Mouse (Mus musculus) 3134 (cell line): Measurements from ENCODE around the gene Ppcdc.

Experiments used
- DNase-seq: peaks from one replicate; pipeline ENCODE4 v3.0.0-alpha.2; 2011; ENCODE audit warnings: low spot score; ENCODE audit not compliant: insufficient read length; ENCODE audit errors: extremely low read depth

Ppcdc gene

DNA sequence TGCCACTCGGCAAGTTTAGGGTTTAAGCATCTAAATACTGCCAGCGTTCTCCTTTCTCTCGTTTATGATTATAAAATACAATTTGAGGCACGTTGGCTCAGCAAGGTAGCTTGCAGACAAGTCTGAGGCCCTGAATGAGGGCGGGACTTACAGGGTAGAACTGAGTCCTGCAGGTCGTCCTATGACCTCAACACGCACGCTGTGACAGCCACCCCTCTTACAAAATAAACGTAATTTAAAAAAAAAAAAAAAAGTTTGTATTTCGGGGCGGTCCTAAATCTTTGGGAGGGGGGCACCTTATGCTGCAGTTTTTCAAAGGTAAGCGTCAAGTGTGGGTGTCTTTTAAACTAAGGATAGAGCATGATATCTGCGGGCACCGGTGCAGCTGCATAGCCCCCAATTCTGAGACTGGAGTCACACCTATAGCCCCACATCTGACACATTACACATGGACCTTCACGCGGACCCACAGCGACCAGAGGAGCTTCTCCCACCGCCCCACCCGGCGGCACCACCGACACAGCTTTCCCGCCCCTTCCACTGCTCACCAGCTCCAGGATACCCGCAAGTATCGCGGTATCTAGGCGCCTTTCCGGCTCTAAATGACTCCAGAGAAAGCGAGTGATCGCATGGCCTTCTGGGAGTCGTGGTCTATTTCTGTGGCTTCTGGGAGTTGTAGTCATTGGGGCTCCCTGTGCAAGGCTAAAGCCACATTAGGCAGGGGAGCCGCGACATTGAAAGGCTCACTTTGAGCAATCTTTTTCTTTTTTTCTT is at the start of gene Ppcdc:
Gene Ppcdc, minus strand, starts transcription at position 603 of the 774 bp plus-strand sequence.
- peak; percentile 85 for DNase-seq

DNA sequence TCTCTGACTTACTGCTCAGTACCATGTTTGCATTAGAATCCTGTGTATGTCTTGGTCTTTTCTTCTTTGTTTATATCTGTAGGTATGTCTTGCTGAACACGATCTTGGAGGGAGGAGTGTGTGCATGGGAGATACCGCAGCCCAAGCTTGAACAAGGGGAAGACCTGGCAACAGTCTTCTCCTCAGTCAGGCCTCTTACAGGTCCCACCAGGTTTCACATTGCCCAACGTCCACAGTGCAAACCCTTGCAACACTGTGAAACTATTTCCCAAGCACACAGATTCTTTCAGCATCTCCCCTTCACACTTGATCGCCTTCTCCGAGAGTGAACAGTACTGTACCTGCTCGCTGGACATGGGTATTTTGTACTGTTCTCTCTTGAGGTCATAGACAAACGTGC is 47.9 kb upstream of the Ppcdc start:
- no peak for DNase-seq

DNA sequence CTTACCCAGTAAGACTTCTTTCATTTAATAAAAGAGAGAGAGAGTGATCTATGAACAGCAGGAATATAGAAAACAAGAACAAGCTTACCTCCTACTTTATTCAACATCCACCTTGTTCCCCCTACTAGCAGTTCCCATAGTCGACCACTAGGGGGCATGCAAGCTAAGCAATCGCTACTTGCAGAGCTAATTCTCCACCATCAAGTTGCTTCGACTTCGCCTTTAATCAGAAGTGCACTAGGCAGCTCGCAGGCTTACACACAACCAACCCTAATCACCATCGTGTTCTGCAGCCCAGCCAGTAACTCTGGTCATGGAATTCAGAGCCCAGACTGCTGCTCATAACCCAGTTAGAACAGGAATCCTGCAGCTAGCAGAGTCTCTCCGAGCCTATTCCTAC is 45.9 kb upstream of the Ppcdc start:
- DNase-seq = no peak

DNA sequence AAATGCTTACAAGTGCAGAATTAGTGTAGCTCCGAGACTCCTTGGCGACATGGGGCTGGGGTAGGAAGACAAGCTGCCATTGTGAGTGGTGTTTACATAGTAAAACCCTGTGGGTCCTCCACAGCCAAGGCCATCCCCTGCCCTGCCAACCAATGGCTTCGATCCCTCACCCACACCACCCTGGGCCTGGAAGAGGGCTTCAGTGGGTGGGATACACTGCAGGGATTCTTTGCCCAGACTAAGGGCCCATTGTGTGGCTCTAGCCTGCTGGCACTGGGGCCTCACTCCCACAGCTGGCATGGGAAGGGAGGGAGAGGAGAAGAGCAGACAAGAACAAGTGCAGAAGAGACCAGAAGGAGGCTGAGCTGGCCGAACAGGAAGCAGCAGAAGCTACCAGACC is 29.0 kb upstream of the Ppcdc start:
- DNase-seq = no peak

DNA sequence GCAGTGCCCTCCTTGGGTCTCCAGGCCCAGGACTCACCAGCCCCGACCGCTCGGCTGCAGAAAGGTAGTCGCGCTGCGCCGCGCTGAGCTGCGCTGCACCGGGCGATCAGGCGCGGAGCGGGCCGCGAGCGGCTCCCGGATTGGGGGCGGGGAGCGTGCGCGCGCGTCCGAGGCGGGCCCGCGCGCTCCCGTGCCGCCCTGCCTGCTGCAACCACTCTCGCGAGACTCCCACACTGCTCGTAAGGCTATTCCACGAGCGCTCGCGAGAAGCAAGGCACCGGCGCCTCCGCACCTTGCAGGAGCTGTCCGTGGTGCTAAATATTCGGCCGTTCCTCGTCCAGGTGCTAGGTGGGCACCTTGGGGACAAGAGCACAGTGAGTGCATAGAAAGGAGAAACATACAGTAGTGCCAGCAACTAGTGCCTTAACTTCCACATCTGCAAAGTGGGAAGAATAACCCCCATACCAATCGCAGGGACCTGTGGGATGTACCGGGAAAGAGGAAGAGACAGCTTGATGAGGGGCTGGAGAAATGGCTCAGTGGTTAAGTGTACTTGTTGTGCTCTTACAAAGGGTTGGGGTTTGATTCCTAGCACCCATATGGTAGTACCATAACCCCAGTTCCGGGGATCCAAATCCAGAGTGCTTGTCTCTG is 28.1 kb upstream of the Ppcdc start, which contains the start of gene Scamp5:
Gene Scamp5, minus strand, starts transcription at position 165 of the 654 bp plus-strand sequence.
- DNase-seq = peak; percentile 78

DNA sequence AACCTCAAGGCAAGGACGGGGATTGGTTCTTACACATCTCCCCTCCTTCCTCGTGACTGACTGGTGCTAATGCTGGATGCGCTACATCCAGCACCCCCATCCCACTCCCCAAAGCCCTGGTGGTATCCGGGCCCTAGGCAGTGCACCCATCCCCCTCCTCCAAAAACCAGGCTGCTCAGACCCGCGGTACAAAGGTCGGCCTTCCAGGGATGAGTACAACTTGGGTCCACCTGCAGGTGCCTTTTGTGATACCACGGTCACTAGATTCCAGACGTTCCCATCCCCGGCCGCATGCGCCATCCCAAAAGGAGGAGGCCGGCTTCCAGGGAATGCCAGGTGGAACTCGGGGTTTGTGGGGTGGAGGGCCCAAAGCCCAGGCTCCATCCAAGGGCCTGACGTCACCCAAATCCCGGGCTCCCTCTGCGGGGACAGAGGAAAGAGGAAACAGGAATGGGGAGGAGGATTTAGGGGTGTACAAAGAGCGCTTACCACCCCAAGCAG is 27.4 kb upstream of the Ppcdc start:
- DNase-seq = peak; percentile 36

DNA sequence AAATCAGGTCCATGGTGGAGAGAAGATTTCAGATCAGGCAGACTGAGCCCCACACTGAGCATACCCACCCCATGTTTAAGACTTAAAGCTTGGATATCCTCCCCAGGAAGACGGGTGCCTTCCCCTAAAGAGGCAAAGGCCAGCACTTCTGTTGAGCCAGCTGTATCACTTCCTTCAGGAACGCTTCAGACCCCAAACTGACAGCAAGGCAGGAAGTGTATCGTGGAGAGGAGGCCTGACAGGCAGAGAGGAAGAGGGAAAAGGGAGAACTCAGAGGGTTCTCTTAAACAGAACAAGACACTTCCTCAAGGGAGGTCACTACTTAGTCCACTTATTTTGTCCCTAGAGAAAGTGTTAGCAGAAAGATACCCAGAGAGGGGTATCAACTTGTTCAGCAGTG is 26.2 kb upstream of the Ppcdc start:
- no peak for DNase-seq

DNA sequence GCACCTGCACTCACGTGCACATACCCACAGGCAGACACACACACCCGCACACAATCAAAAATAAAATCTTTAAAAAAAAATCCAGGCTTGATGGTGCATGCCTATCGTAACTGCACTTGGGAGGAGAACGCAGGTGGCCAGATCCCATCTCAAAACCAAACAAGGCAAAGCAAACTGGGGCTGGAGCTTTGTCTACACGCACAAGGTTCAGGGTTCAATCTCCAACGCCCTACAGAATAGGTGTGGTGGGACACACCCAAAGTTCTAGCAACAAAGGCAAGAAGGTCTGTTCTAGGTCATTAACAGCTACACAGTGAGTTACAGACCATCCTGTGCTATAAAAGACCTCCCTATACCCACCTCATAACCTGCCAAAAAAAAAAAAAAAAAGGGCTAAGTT is 22.9 kb upstream of the Ppcdc start:
- DNase-seq = no peak

DNA sequence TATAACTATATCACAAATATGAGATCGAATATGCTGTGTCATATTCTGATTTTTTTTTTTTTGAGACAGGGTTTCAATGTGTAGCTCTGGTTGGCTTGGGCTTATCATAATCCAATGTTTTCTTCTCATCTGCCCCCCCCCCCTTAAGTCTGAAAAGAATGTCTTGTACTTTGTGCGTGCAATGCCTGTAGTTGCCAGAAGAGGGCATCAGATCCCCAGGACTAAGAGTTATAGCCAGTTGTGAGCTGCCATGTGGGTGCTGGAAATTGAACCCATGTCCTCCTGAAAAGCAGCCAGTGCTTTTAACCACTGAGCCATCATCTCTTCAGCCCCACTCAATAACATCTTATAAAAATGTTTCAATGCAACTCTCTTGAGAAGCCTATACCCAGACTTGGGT is 19.8 kb upstream of the Ppcdc start:
- DNase-seq = no peak

DNA sequence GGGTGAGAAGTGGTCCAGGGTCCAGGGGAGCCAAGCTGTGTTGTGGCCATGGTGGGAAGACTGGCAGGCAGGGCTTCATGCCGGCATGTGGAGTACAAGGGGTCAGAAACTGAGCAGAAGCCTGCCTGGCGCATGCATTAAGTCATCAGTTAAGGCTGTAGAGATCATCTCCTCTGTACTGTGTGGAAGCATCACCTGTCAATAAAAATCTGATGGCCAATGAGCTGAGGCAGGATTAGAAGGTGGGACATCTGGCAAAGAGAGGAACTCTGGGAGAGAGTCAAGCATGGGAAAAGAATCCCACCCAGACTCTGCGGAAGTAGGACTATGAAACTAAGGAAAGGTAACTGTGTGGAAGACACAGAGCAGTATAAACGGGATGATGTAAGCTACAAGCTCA is 13.6 kb upstream of the Ppcdc start:
- no peak for DNase-seq

DNA sequence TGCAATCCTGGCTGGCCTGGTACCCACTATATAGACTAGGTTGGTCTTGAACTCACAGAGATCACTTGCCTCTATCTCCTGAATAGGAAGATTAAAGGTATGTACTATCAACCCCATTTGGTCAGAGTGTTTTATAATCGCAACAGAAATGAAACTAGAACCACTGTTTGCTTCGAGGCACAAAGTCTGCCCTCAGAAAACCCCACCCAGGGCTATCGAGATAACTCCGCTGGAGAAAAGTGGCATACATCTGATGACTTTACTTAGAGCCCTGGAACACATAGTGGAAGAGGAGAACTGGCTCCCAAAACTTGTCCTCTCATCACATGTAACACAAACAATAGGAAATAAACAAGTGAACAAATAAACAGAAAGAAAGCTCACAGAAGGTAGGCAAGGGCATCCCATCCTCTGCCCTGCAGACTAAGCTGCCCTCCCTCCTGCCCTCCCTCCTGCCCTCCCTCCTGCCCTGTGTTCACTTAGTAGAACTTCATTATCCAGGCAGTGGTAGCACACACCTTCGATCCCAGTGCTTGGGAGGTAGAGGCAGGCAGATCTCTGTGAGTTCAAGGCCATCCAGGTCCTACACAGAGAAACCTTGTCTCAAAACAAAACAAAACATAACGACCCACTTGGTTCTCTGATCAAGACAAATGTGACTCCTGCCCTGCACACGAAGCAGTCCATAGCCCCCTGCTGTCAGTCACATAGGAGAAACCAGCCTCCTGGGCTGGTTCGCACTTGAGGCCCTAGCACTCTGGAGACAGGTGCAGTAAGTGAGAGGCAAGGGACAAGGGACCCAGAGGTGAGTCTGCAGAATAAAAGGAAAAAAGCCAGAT is 12.9 kb upstream of the Ppcdc start:
- DNase-seq = no peak

DNA sequence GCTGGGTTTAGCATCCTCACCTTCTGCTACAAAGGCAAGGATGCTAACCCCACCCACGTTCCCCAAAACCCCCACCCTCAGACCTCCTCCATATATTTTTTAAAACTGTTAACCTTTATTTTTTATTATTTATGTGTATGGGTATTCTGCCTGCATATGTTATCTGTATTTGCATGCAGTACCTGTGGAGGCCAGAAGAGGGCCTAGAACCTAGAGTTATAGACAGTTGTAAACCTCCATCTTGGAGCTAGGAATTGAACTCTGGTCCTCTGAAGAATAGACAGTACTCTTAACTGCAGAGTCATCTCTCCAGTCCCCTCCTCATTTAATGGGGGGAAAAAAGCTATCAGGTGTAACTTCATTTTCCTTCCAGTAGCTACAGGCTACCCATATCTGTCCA is 9.8 kb upstream of the Ppcdc start:
- no peak for DNase-seq

DNA sequence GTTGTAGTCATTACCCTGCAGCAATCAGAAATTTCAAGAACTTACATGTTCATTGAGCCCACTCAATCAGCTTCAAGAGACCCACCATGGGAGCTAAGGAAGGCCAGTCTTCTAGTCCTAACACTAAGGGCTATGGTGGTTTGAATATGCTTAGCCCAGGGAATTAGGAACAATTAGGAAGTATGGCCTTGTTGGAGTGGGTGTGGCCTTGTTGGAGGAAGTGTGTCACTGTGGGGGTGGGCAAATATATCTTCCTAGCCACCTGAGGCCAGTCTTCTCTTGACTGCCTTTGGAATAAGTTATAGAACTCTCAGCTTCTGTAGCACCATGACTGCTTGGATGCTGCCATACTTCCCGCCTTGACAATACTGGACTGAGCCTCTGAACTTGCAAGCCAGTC is 696 bp upstream of the Ppcdc start:
- no peak for DNase-seq

DNA sequence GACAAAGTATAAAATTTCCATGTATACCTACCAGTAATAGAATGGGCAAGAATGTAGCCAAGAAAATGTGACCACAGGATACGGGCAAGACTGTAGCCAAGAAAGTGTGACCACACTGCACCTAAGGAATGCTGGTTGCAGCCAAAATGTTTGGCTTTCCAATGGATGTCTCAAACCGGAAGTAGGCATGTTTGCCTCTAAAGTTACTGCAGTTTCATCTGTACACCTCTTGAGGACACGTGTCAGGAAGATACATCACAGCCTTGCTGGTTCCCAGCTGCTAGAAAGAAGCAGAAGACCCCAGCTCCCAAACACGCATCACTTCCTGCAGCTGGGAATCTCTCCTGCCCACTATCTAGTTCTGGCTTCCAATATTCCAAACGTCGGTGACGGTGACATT is 841 bp downstream of the Ppcdc start:
- DNase-seq = peak; percentile 67

DNA sequence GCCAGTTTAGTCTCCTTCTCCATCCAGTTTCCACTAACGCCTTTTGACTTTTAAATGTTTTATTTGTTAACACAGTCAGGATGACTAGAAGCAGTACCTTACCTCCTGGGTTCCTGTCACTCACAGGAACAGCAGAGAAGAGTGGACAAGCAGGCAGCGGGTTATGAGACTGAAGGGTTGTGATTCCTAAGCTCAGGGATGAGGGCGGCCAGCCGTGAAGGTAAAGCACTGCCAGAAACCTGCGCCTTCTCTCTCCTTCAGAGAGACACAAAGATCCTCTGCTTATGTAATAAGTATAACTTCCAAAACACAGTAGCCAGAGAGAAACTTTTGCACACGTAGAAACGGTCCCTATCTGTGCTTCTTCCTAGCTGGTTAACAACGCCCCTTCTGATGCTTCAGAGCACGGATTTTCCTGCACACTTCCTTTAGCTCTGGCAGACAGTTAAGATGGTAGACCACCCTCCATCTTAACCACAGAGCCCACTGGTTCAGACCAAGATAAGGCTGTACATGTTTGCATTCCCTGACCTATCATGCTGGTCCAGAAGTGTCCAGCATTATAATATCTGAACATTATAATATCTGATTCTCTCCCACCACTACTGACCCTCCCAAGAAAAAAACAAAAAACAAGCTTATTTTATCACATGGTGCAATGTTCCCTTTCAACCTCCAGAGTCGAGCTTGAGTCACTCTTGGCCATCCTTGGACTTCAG is 1.9 kb downstream of the Ppcdc start:
- DNase-seq = no peak

DNA sequence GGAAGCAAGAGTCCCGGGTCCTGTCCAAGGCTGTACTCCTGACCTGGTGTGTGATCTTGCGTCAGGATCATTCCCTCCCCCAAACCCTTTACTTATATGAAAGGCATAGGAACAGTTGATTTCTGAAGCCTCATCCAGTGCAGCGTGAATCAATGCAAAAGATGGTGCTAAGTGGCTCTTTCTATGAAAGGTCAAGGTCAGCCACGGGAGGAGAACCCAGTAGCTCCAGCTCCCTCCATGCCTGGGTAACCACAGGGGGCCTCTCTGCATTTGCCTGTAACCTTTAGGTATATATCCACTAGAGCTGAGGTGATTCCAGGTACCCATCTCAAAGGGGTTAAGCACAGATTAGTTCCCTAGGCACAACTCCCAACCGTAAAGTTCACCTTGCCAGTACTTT is 3.8 kb downstream of the Ppcdc start:
- no peak for DNase-seq

DNA sequence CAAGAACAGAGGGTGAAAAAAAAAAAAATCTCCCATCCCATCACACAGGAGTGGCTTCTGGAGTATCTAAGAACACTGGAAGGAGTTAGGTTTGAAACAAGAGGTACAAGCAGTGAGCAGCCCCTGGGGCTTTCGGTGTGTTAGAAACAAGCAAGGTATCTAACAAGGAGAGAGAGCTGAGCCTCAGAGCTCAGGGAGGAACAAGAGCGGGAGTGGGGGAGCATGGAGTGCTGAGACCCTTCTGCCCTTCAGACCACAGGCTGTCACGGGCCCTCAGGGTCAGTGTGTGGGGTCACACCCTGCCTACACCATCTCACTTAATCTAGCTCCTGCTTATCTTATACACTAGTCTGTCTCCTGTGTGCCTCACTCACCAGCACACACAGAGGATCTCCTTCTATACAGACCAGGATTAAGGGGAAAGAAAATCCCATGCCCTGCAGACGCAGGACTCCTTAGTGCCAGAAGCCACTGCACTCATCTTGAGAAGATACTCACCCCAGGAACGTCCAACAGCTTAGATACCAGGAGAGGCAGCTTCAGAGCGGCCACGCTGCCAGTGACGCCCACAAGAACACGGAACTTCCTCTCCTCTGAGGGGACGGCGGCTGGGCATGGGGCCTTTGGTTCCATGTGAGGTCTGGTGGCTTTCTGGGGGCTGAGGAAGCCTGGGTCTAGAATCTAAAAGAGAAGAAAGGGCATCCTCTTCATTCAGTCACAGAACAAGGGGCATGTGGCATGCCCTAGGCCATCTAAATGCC is 5.3 kb downstream of the Ppcdc start:
- DNase-seq = no peak

DNA sequence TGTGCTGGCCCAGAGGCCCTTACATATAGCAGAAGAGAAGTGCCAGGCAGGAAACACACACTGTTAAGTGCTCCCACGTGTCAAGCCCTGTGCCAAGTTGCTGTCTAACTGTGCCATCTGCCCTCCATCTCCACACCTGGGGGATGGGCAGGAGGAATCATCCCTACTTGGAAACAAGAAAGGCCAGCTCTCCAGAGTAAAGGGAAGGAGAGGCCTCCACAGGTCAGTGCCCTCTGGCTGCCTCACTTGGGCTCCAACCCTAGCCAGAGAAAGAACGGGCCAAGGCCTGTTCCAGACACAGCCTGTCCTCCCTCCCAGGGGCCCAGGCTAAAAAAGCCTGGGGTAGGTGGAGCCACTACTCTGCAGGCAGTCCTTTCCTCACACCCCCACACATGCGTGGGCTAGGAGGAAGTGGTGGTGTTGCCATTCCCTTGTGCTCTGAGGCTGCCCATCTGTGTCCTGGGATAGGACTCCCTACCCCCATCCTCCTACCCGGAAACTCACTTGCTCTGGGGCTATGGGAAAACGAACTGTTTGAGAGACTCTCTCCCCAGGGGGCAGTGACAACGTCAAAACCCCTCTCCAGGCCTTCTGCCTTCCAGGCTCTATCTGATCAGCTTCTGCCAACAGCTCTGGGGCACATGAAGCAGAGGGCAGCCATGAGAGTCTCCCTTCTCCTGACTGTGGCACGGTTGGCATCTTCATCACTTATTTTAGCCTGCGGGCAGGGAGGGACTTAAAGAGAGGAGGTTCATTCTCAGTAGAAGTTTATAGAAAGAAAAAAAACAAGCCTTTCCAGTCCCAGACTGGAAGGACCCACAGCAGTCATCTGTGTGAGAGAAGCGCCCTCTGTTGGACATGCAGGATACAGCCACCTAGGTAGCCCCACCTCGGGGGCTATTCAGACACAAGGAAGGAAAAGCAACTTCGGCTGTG is 6.6 kb downstream of the Ppcdc start:
- peak; percentile 79 for DNase-seq

DNA sequence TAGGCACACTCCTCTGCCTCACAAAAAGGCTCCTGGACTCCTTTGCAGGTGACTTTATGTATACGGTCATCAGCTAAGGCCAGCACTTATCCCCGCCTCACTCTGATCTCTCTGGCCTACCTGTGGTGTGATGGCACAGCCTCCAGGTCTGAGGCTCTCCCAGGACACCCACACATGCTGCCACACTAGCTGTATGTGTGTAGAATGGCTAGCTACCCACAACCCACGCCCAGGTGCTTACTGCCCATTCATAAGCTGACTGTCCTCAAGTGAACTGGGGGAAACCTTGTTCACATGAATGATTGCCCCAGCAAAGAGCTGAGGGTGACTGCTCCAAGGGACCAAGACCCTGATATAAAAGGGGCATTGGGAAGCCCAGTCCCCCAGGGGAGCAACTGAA is 7.4 kb downstream of the Ppcdc start:
- DNase-seq = no peak
